Mouse (Mus musculus): ENCODE data around the gene Alx3. TPM values are rescaled to one million over a fixed set of nuclear protein-coding genes. Genes with fewer than 3 reads are reported as not detected.
"Not testable (repeated sequence)": the region's sequence is repeated elsewhere in the genome, so short reads cannot be mapped to it uniquely, and the experiment has no call there.

Gene Alx3
- polyA plus RNA-seq, 1 experiment: 1.4 TPM

DNA sequence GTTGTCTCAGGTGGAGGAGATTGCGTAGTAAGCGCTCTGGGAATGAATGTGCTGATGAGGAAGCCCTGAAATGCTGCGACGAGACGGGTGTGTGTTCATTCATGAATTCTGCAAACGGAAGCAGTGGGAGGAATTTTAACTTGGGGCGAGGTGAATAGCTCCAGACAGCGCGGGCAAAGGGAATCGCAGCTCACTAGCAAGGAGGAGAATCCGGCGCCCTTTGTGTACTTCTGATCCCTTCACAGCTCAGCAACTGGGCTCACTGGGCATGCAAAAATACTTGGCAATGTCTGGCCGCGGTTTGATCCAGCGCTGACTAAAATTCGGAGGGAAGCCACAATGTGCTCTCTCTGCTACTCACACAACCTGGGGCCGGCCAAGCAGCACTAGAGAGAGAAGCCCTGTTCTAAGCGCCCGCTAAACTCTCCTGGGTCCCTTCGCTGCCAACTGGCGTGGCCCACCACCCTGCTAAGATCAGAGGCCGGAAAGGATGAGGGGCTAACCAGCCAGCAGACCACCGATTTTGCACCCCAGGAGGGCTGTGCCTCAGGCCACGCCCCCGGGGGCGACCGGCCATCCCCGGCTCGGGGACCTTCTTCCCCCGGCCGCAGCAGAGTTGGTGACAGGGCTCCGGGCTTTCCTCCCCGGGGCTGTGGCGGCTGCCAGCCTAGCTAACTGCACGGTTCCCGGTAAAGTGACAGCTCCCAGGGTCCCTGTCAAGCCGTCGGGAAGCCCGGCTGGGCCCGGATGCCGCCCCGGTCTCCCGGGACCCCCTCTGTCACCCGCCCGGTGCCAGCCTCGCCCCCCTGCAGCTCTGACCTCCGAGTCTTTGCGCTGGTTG is 36.1 kb downstream of the Alx3 start, which contains the start of gene Gm10961:
TSS of gene Gm10961 (plus strand) at position 641 of the 841 bp plus-strand sequence.
- peak within 1 kb of the TSS; percentile 43 for H3K4me3 ChIP-seq (ENCODE audit: insufficient read depth, low read length)
- peak within 1 kb of the TSS; percentile 82 for H3K27ac ChIP-seq (ENCODE audit: insufficient read depth, low read length)
- peaks cover 2% of the 10 kb centered on the region; the same call in 1 of the 2 replicates for H3K4me1 ChIP-seq (ENCODE audit: control insufficient read depth, insufficient read depth, low read length)
- TF ChIP-seq CTCF (IDR thresholded peaks at IDR 0.05; ENCODE audit: extremely low read depth, insufficient read depth, low read length): no peak
- no peak for TF ChIP-seq POLR2A (IDR thresholded peaks at IDR 0.05; ENCODE audit: extremely low read depth, insufficient read depth, low read length)

DNA sequence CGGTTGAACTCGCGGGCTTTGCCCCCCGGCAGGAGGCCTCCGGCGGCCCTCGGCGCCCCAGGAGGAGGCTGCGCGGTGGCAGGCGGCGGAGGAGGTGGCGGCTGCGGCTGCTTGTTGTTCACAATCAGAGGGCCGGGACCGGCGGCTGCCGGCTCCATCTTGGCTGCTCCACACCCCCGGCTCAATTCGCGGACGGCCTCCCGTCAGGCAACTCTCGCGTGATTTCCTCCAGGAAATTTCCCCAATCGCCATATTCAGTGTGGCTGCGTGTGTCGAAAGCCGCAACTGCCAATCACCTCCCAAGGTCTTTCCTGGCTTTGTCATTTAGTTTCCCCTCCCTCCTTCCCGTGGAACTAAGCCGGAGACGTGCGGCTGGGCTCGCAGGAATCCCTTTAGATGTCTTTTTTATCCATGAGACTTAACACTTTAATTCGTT is 36.7 kb downstream of the Alx3 start, which contains the start of gene Strip1:
TSS of gene Strip1 (minus strand) at position 172 of the 436 bp plus-strand sequence.
- TF ChIP-seq POLR2A (IDR thresholded peaks at IDR 0.05; ENCODE audit: extremely low read depth, insufficient read depth, low read length): peak; percentile 94
- no peak for TF ChIP-seq CTCF (IDR thresholded peaks at IDR 0.05; ENCODE audit: extremely low read depth, insufficient read depth, low read length)
- peaks cover 2% of the 10 kb centered on the region; the same call in 1 of the 2 replicates for H3K4me1 ChIP-seq (ENCODE audit: control insufficient read depth, insufficient read depth, low read length)
- H3K27ac ChIP-seq (ENCODE audit: insufficient read depth, low read length): peak within 1 kb of the TSS; percentile 82
- H3K4me3 ChIP-seq (ENCODE audit: insufficient read depth, low read length): peak within 1 kb of the TSS; percentile 43

DNA sequence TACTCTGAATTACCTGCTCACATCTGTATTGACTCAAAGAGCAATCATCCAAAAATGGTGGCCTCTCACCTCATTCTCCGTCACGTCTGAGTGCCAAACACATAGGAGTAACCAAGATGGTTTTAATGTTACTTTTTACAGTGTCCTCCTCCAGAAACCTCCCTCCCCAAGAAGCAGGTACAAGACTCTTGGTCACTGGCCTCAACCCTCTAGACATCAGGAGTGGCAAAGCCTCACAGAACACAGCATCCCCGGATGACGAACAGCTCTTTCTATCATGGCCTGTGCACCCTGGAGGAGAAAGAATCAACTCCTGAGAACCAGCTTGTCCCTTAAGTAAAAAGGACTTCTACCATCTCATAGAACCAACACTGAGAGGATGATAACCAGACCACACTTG is 38.0 kb downstream of the Alx3 start:
- Histone ChIP-seq H3K4me1 (ENCODE audit: control insufficient read depth, insufficient read depth, low read length) (peaks cover 2% of the 10 kb centered on the region; the same call in 1 of the 2 replicates), H3K27ac (ENCODE audit: insufficient read depth, low read length) (no peak overlapping the region), H3K4me3 (ENCODE audit: insufficient read depth, low read length) (no peak overlapping the region)
- TF ChIP-seq CTCF (IDR thresholded peaks at IDR 0.05; ENCODE audit: extremely low read depth, insufficient read depth, low read length) (no peak), POLR2A (IDR thresholded peaks at IDR 0.05; ENCODE audit: extremely low read depth, insufficient read depth, low read length) (no peak)

DNA sequence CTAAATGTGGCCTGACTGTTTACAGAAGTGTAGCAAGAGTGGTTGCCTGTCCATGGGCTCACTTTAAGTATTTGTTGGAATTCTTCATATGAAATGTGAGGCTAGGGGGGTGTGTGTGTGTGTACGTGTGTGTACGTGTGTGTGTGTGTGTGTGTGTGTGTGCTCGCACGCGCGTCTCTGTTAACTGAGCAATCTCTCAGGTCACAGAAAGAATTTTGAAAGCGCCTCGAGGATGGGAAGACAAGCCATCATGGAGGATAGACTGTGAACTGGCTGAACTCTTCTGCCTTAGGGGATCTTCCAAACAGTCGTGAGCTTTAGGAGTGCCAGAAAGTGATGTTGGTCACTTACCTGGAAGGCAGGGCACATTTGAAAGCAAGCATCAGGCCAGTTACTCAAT is 39.1 kb downstream of the Alx3 start:
- TF ChIP-seq POLR2A (IDR thresholded peaks at IDR 0.05; ENCODE audit: extremely low read depth, insufficient read depth, low read length) (no peak), CTCF (IDR thresholded peaks at IDR 0.05; ENCODE audit: extremely low read depth, insufficient read depth, low read length) (no peak)
- Histone ChIP-seq H3K4me1 (ENCODE audit: control insufficient read depth, insufficient read depth, low read length) (no peaks in the 10 kb centered on the region), H3K27ac (ENCODE audit: insufficient read depth, low read length) (no peak overlapping the region), H3K4me3 (ENCODE audit: insufficient read depth, low read length) (no peak overlapping the region)

DNA sequence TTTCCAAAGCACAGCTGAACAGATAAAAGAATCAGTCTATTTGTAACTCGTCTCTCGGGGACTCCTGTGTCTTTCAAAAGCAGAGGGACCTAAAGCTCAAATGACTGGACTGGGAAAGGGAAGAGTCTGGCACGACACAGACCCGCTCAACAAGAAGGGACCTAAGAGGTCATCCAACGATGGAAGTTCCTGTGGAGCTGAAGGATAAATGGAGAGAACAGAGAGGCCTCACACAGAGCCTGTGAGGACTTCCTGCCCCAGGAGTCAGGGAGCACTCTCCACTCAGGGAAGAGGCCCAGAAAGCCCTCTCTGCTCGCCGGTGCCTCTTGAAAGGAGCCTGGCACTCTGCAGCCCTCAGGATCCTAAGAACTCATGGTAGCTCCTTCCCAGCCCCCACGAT is 41.0 kb downstream of the Alx3 start:
- TF ChIP-seq POLR2A (IDR thresholded peaks at IDR 0.05; ENCODE audit: extremely low read depth, insufficient read depth, low read length) (no peak), CTCF (IDR thresholded peaks at IDR 0.05; ENCODE audit: extremely low read depth, insufficient read depth, low read length) (no peak)
- H3K27ac ChIP-seq (ENCODE audit: insufficient read depth, low read length): no peak overlapping the region

DNA sequence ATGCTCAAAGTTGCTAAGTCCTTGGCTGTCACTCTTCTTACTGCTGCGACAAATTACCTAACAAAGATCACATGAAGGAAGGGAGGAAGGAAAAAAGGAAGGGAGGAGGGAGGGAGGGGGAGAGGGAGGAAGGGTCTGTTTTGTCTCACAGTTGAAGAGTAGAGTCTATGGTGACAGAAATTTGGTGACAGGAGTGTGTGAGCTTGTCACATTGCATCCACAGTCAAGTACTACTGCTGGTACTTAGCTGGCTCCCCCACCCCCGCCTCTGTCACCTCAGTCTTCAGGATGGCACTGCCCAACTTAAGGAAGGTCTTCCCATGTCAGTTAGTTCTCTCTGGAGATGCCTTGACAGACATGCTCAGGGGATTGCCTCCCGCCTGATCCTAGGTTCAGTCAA is 41.4 kb downstream of the Alx3 start:
- H3K4me1 ChIP-seq (ENCODE audit: control insufficient read depth, insufficient read depth, low read length): no peaks in the 10 kb centered on the region
- H3K27ac ChIP-seq (ENCODE audit: insufficient read depth, low read length): no peak overlapping the region
- no peak for TF ChIP-seq CTCF (IDR thresholded peaks at IDR 0.05; ENCODE audit: extremely low read depth, insufficient read depth, low read length)
- TF ChIP-seq POLR2A (IDR thresholded peaks at IDR 0.05; ENCODE audit: extremely low read depth, insufficient read depth, low read length): no peak
- no peak overlapping the region for H3K4me3 ChIP-seq (ENCODE audit: insufficient read depth, low read length)

More for the DNA sequence above, 41.0 kb downstream of the Alx3 start:
- H3K4me1 ChIP-seq (ENCODE audit: control insufficient read depth, insufficient read depth, low read length): no peaks in the 10 kb centered on the region
- H3K4me3 ChIP-seq (ENCODE audit: insufficient read depth, low read length): no peak overlapping the region

DNA sequence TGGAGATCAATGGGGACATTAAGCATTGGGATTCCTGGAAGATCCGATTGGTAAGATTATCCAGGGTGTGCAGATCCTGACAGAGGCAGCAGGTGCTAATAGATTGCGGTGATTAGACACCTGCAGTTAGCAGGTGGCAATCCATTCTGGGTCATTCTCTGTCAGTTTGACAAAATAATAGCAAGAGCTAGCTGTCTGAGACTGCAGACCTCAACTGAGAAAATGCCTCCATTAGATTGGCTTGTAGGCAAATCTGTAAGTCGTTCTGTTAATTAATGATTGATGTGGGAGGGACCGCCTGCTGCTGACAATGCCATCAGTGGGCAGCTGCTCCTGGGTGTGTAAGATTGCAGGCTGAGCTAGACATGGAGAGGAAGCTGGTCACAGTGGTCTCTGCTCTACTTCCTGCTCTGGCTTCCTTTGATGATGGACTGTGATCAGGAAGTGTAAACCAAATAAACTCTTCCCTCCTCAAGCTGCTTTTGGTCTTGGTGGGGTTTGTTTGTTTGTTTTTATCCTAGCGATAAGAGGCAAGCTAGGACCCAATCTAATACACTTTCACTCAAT is 42.9 kb downstream of the Alx3 start:
- H3K4me1 ChIP-seq (ENCODE audit: control insufficient read depth, insufficient read depth, low read length): no peaks in the 10 kb centered on the region
- no peak for TF ChIP-seq CTCF (IDR thresholded peaks at IDR 0.05; ENCODE audit: extremely low read depth, insufficient read depth, low read length)
- TF ChIP-seq POLR2A (IDR thresholded peaks at IDR 0.05; ENCODE audit: extremely low read depth, insufficient read depth, low read length): no peak
- H3K27ac ChIP-seq (ENCODE audit: insufficient read depth, low read length): no peak overlapping the region
- H3K4me3 ChIP-seq (ENCODE audit: insufficient read depth, low read length): no peak overlapping the region

DNA sequence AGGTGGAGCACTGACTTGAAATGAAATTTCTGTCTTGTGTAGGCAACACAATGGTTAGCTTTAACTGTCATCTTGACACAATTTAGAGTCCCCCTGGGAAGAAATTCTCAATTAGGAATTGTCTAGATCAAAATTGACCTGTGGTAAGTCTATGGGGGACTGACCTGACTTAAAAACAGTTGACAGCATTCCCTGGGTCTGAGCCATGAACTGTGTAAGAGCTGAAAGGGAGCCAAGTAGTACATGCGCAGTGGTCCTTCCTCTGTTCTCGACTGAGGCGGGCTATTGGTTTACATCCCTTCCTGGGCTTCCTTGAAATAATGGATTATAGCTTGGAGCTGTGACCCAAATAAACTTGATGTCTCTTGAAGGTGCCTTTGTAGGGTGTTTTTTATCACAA is 52.1 kb downstream of the Alx3 start:
- no peak overlapping the region for H3K4me3 ChIP-seq (ENCODE audit: insufficient read depth, low read length)
- H3K4me1 ChIP-seq (ENCODE audit: control insufficient read depth, insufficient read depth, low read length): no peaks in the 10 kb centered on the region
- no peak overlapping the region for H3K27ac ChIP-seq (ENCODE audit: insufficient read depth, low read length)
- no peak for TF ChIP-seq POLR2A (IDR thresholded peaks at IDR 0.05; ENCODE audit: extremely low read depth, insufficient read depth, low read length)
- TF ChIP-seq CTCF (IDR thresholded peaks at IDR 0.05; ENCODE audit: extremely low read depth, insufficient read depth, low read length): no peak

DNA sequence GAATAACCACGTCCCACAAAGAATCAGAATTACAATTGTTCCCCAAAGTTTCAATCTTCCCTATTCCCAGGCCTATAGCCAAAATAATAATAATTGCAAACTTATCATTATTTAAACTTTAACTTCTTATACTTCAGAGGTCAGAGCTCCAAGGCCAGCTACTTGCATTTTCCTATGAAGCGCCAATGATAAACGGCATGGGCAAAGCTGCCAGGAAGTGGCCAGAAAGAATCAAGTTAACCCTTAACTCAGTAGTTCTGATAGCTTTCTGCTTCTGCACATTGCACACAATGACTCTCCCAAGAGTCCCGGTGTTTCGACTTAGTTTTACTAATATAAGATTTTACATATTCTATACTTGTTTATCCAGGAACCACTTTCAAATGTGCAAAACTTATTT is 55.4 kb downstream of the Alx3 start:
- H3K27ac ChIP-seq (ENCODE audit: insufficient read depth, low read length); H3K4me3 ChIP-seq (ENCODE audit: insufficient read depth, low read length); H3K4me1 ChIP-seq (ENCODE audit: control insufficient read depth, insufficient read depth, low read length): not testable (repeated sequence)

DNA sequence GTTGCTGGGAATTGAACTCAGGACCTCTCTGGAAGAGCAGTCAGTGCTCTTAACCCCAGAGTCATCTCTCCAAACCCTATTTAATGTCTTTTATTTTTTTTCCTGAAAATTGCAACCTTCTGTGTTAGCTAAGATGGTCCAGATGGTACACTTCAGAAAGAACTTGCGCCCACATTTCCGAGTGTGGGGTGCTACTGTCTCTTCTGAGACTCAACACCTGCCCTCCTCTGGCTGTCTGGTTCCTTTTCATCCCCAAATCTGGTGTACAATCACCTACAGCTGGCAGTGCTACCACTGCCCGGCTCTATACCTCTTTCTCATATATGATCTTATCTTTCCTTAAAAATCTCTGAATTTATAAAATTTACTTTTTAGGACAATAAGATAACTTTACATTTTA is 58.1 kb downstream of the Alx3 start:
- no peak for TF ChIP-seq POLR2A (IDR thresholded peaks at IDR 0.05; ENCODE audit: extremely low read depth, insufficient read depth, low read length)
- TF ChIP-seq CTCF (IDR thresholded peaks at IDR 0.05; ENCODE audit: extremely low read depth, insufficient read depth, low read length): no peak
- no peak overlapping the region for H3K4me3 ChIP-seq (ENCODE audit: insufficient read depth, low read length)
- no peak overlapping the region for H3K27ac ChIP-seq (ENCODE audit: insufficient read depth, low read length)
- H3K4me1 ChIP-seq (ENCODE audit: control insufficient read depth, insufficient read depth, low read length): peaks cover 1% of the 10 kb centered on the region; the same call in 1 of the 2 replicates
